Mouse (Mus musculus) leukemia stem cell, adult 10-12 weeks (primary cell): ENCODE results near the gene Tbc1d23. TPM values are rescaled to one million over a fixed set of nuclear protein-coding genes. Genes with fewer than 3 reads are reported as not detected.

Source experiments
- polyA plus RNA-seq: library from polyadenylated mRNA; stranded (reverse); fragments of >175 nt; gene quantifications from 2 replicates; pipeline ENCODE4 v1.2.3, GENCODE M21; 2012; ENCODE audit warnings: low replicate concordance

The Tbc1d23 gene
- polyA plus RNA-seq, result 0.18 and 0.73 TPM in 2 replicates

GRCm38 (mm10) chr16:57231089-57231936 lies at the start of gene Tbc1d23:
Tbc1d23 (minus strand) TSS chr16:57231504.

GRCm38 (mm10) chr16:57166611-57167513 lies 64.4 kb downstream of the Tbc1d23 start, which contains the start of gene Nit2:
Nit2 (minus strand) TSS chr16:57167341.

GRCm38 (mm10) chr16:57120913-57121815 lies 110.1 kb downstream of the Tbc1d23 start, which contains the start of gene Tomm70a:
Tomm70a (plus strand) TSS chr16:57121703.

Other genes starting within 250 kb of the Tbc1d23 start
- gene Tmem45a2, start 160.1 kb downstream of the Tbc1d23 start, polyA plus RNA-seq, result 0.06 TPM in 1 of 2 replicates, not detected in the other
- 36.7 and 45.3 TPM in 2 replicates for gene Tomm70a, start 109.8 kb downstream of the Tbc1d23 start, polyA plus RNA-seq
- gene Nit2, start 64.2 kb downstream of the Tbc1d23 start, polyA plus RNA-seq, result 0.57 and 7.0 TPM in 2 replicates
- gene Tmem30c, start 61.4 kb upstream of the Tbc1d23 start, polyA plus RNA-seq, result not detected in 2 replicates
- gene Filip1l, start 121.6 kb upstream of the Tbc1d23 start, polyA plus RNA-seq, result 1.8 and 2.4 TPM in 2 replicates